Mouse (Mus musculus) heart, embryonic 16.5 days (tissue): ENCODE data around the gene 9930104L06Rik. TPM values are rescaled to one million over a fixed set of nuclear protein-coding genes. Genes with fewer than 3 reads are reported as not detected.

Experiments used
- polyA plus RNA-seq: library from polyadenylated mRNA; unstranded; fragments of >200 nt; fragmentation: Nextera tagmentation; extraction: Ambion mirVana; gene quantifications from 2 replicates; pipeline ENCODE4 v1.2.1, GENCODE M21; 2015

9930104L06Rik gene
- polyA plus RNA-seq, 1 experiment from 2014 or later, result 8.8 TPM

Other genes starting within 250 kb of the 9930104L06Rik start
- 40.3 and 49.2 TPM in 2 replicates for gene Utp11, start 243.4 kb upstream of the 9930104L06Rik start, polyA plus RNA-seq
- 3.8 and 5.0 TPM in 2 replicates for gene Fhl3, start 236.3 kb upstream of the 9930104L06Rik start, polyA plus RNA-seq
- gene Sf3a3, start 222.3 kb upstream of the 9930104L06Rik start, polyA plus RNA-seq, result 77.7 and 95.1 TPM in 2 replicates
- gene Inpp5b, start 195.2 kb upstream of the 9930104L06Rik start, polyA plus RNA-seq, result 16.3 and 16.8 TPM in 2 replicates
- 11.5 and 13.0 TPM in 2 replicates for gene Mtf1, start 134.9 kb upstream of the 9930104L06Rik start, polyA plus RNA-seq
- 22.3 and 22.6 TPM in 2 replicates for gene Yrdc, start 86.4 kb upstream of the 9930104L06Rik start, polyA plus RNA-seq
- 40.0 and 40.8 TPM in 2 replicates for gene 1110065P20Rik, start 85.9 kb upstream of the 9930104L06Rik start, polyA plus RNA-seq
- gene Maneal, start 74.9 kb upstream of the 9930104L06Rik start, polyA plus RNA-seq, result 0.07 and 0.29 TPM in 2 replicates
- 0.03 TPM in 1 of 2 replicates, not detected in the other for gene Epha10, start 56.1 kb upstream of the 9930104L06Rik start, polyA plus RNA-seq
- 117 and 122 TPM in 2 replicates for gene Cdca8, start 2.3 kb downstream of the 9930104L06Rik start, polyA plus RNA-seq
- 5.5 and 5.9 TPM in 2 replicates for gene Rspo1, start 49.4 kb downstream of the 9930104L06Rik start, polyA plus RNA-seq
- gene Gnl2, start 79.5 kb downstream of the 9930104L06Rik start, polyA plus RNA-seq, result 59.7 and 66.2 TPM in 2 replicates
- 0.63 and 0.92 TPM in 2 replicates for gene Dnali1, start 128.7 kb downstream of the 9930104L06Rik start, polyA plus RNA-seq
- gene Snip1, start 129.6 kb downstream of the 9930104L06Rik start, polyA plus RNA-seq, result 18.5 and 19.0 TPM in 2 replicates
- gene Meaf6, start 148.1 kb downstream of the 9930104L06Rik start, polyA plus RNA-seq, result 37.0 and 40.5 TPM in 2 replicates
- 0.69 and 1.6 TPM in 2 replicates for gene Zc3h12a, start 190.8 kb downstream of the 9930104L06Rik start, polyA plus RNA-seq